Mouse (Mus musculus): ENCODE measurements around the gene Fndc3b.

- TF ChIP-seq CTCF (conservative IDR thresholded peaks at IDR 0.05; ENCODE audit: low read length) (no peak), NANOG (IDR thresholded peaks at IDR 0.05; ENCODE audit: borderline replicate concordance, low read length) (no peak), POU5F1 (IDR thresholded peaks at IDR 0.05; ENCODE audit: borderline replicate concordance, low read length) (no peak)
These were observed 5.3 kb downstream of the Fndc3b start for GRCm38 (mm10) chr3:27705761-27706160.

Measured in E14TG2a.4 (cell line).